Mouse (Mus musculus) lung, postnatal 0 days (tissue): Measurements from ENCODE around the gene Mamstr. TPM values are rescaled to one million over a fixed set of nuclear protein-coding genes. Genes with fewer than 3 reads are reported as not detected.

Source experiments
- ATAC-seq: fragments of 200-750 bp; cut with Nextera tagmentation; 2 replicates; pipeline ENCODE4 v1.8.0; 2017; ENCODE audit warnings: moderate library complexity
- DNase-seq: peaks from one replicate; pipeline ENCODE4 v3.0.0-alpha.2; 2016; ENCODE audit warnings: low spot score
- H3K27ac ChIP-seq: fragments of 300-500 bp; sonication (generic); 2 replicates; pipeline ENCODE4 v1.5.1; 2014; ENCODE audit warnings: antibody characterized with exemption, mild to moderate bottlenecking, low read length, mixed read lengths
- H3K27me3 ChIP-seq: fragments of 300-500 bp; sonication (generic); replicated peaks from 2 replicates; pipeline ENCODE4 v1.6.1; 2014; ENCODE audit warnings: low read length, mixed read lengths; ENCODE audit not compliant: insufficient read depth
- H3K36me3 ChIP-seq: fragments of 300-500 bp; sonication (generic); 2 replicates; pipeline ENCODE4 v1.6.1; 2014; ENCODE audit warnings: low read length, mixed read lengths; ENCODE audit not compliant: insufficient read depth
- H3K4me1 ChIP-seq: fragments of 300-500 bp; sonication (generic); 2 replicates; pipeline ENCODE4 v1.6.1; 2014; ENCODE audit warnings: antibody characterized with exemption, low read depth, low read length, mixed read lengths; ENCODE audit not compliant: insufficient read depth
- H3K4me2 ChIP-seq: fragments of 300-500 bp; sonication (generic); replicated peaks from 2 replicates; pipeline ENCODE4 v1.6.1; 2014; ENCODE audit warnings: low read depth, mild to moderate bottlenecking, low read length, moderate library complexity, mixed read lengths
- H3K4me3 ChIP-seq: fragments of 300-500 bp; sonication (generic); 2 replicates; pipeline ENCODE4 v1.5.1; 2014; ENCODE audit warnings: low read depth, low read length
- H3K9ac ChIP-seq: fragments of 300-500 bp; sonication (generic); replicated peaks from 2 replicates; pipeline ENCODE4 v1.6.1; 2014; ENCODE audit warnings: low read depth, mild to moderate bottlenecking
- H3K9me3 ChIP-seq: fragments of 300-500 bp; sonication (generic); 2 replicates; pipeline ENCODE4 v1.6.1; 2016; ENCODE audit warnings: low read length, mixed read lengths
- CTCF ChIP-seq: IDR thresholded peaks from 2 replicates; pipeline ENCODE4 v1.5.1; 2016; ENCODE audit warnings: antibody characterized with exemption, mild to moderate bottlenecking
- EP300 ChIP-seq: IDR thresholded peaks from 2 replicates; pipeline ENCODE4 v1.6.1; 2016; ENCODE audit warnings: antibody characterized with exemption, mild to moderate bottlenecking, control low read depth
- WGBS: fragments of 180-500 bp; shearing (Covaris S2); extraction: QIAGEN DNeasy Blood & Tissue Kit; methylation state at CpG from one replicate; pipeline ENCODE4 v1.1.7; 2014; 5-methylcytosine and 5-hydroxymethylcytosine counted together
- polyA plus RNA-seq: library from polyadenylated mRNA; unstranded; fragments of >200 nt; fragmentation: Nextera tagmentation; extraction: Ambion mirVana; gene quantifications from 2 replicates; pipeline ENCODE4 v1.2.1, GENCODE M21; 2015

Gene Mamstr
- polyA plus RNA-seq, 1 experiment from 2014 or later: 4.0 TPM

GRCm38 (mm10) chr7:45692364-45692763, 52.6 kb downstream of the Mamstr start:
- no peak for TF ChIP-seq EP300
- TF ChIP-seq CTCF: no peak
- Histone ChIP-seq H3K27me3 (no peaks in the 10 kb centered on the region), H3K27ac (no peak overlapping the region), H3K4me2 (no peak overlapping the region), H3K9me3 (no peaks in the 10 kb centered on the region), H3K36me3 (no peaks in the 10 kb centered on the region), H3K9ac (no peak overlapping the region), H3K4me3 (no peak overlapping the region), H3K4me1 (no peaks in the 10 kb centered on the region)
- no peak for ATAC-seq
- DNase-seq: peak; percentile 3
- 73% methylated on average over 2 of the region's 2 CpGs for WGBS

DNA sequence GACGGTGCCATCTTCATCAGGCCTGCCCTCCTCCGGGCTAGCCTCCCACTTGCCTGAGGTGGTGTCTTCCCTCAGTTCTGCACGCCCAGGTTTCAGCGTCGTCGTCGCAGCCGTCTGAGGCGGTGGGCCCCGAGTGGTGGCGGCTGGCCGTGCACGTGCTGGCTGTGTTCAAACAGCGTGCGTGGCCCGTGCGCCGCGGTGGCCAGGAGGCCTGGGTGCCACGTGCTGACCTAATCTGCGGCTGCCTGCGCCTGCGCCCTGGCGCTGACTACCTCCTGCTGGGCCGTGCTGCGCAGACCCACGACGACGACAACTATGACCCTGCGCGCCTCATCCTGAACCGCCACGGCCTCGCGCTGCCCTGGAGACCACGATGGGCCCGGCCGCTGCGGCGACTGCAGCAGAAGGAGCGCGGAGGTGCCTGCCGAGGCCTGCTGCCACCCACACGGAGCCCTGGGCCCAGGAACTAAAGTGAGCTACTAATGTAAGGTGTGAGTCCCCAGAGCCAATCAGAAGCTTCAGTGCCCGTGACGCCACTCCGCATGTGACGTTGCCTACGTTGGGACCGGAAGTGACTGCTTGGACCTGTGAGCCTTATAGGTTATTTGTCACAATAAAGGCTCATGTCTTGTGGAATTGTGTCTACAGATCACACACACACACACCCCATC, 54.3 kb downstream of the Mamstr start, which contains the start of gene Sec1:
Gene Sec1, minus strand, starts transcription at position 482 of the 671 bp plus-strand sequence.
- H3K27me3 ChIP-seq: 0 out of 2 replicates have a peak, but pooled peaks cover 2% of the 10 kb centered on the region
- no peak within 1 kb of the TSS for H3K9ac ChIP-seq
- no peaks in the 10 kb centered on the region for H3K36me3 ChIP-seq
- H3K4me3 ChIP-seq: no peak within 1 kb of the TSS
- H3K4me1 ChIP-seq: no peaks in the 10 kb centered on the region
- ATAC-seq (no peak), DNase-seq (no peak)
- H3K9me3 ChIP-seq: no peaks in the 10 kb centered on the region
- TF ChIP-seq EP300: no peak
- TF ChIP-seq CTCF: no peak
- no peak within 1 kb of the TSS for H3K4me2 ChIP-seq
- 91% methylated on average over 48 of the region's 50 CpGs for WGBS
- no peak within 1 kb of the TSS for H3K27ac ChIP-seq

DNA sequence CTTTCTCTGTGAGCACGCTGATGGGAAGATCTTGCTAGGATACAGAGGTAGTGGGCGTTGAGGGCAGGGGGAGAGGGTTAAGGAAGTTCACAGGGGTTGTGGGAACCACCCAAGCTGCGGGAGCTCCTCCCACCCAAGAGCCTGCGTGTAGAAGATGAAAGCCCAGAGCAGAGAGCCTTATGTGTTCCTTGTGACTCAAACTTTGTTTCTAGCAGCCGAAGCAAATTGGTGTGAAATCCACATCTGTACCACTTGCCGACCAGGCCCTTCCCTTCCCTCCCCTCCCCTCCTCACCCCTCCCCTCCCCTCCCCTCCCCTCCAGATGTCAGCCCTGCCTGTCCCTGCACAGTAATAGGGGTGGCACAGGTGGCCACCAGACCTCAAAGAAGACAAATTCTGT, 55.3 kb downstream of the Mamstr start:
- no peak overlapping the region for H3K27ac ChIP-seq
- TF ChIP-seq CTCF (no peak), EP300 (no peak)
- DNase-seq (peak; percentile 5), ATAC-seq (no peak)
- peaks cover 9% of the 10 kb centered on the region; the same call in 1 of the 2 replicates for H3K27me3 ChIP-seq
- no peaks in the 10 kb centered on the region for H3K9me3 ChIP-seq
- H3K36me3 ChIP-seq: no peaks in the 10 kb centered on the region
- H3K4me3 ChIP-seq: no peak overlapping the region
- H3K4me1 ChIP-seq: peaks cover 4% of the 10 kb centered on the region; the same call in 1 of the 2 replicates
- WGBS: 23% methylated on average over 6 of the region's 6 CpGs
- no peak overlapping the region for H3K4me2 ChIP-seq
- no peak overlapping the region for H3K9ac ChIP-seq

Other genes with a start within 250 kb of the Mamstr start
- 85.3 and 104 TPM in 2 replicates for gene Snrnp70, start 244.2 kb upstream of the Mamstr start, polyA plus RNA-seq
- gene Kcna7, start 234.3 kb upstream of the Mamstr start, polyA plus RNA-seq: 0.16 and 0.24 TPM in 2 replicates
- 7.1 and 7.2 TPM in 2 replicates for gene Ntf5, start 226.3 kb upstream of the Mamstr start, polyA plus RNA-seq
- 4.5 and 4.7 TPM in 2 replicates for gene Lhb, start 219.2 kb upstream of the Mamstr start, polyA plus RNA-seq
- gene Gys1, start 205.1 kb upstream of the Mamstr start, polyA plus RNA-seq: 19.2 and 19.6 TPM in 2 replicates
- 59.9 and 63.5 TPM in 2 replicates for gene Ruvbl2, start 201.9 kb upstream of the Mamstr start, polyA plus RNA-seq
- gene Ftl1, start 180.1 kb upstream of the Mamstr start, polyA plus RNA-seq: 5,808 and 6,026 TPM in 2 replicates
- 144 and 155 TPM in 2 replicates for gene Bax, start 173.1 kb upstream of the Mamstr start, polyA plus RNA-seq
- gene Tulp2, start 158.1 kb upstream of the Mamstr start, polyA plus RNA-seq: 0.25 and 0.52 TPM in 2 replicates
- not detected in 2 replicates for gene Gm45808, start 153.2 kb upstream of the Mamstr start, polyA plus RNA-seq
- gene Dhdh, start 151.2 kb upstream of the Mamstr start, polyA plus RNA-seq: 3.5 and 4.5 TPM in 2 replicates
- 203 and 213 TPM in 2 replicates for gene Nucb1, start 129.6 kb upstream of the Mamstr start, polyA plus RNA-seq
- gene Ppp1r15a, start 113.7 kb upstream of the Mamstr start, polyA plus RNA-seq: 36.6 and 39.1 TPM in 2 replicates
- gene Plekha4, start 113.6 kb upstream of the Mamstr start, polyA plus RNA-seq: 2.0 and 2.1 TPM in 2 replicates
- gene Hsd17b14, start 85.1 kb upstream of the Mamstr start, polyA plus RNA-seq: 0.95 and 1.4 TPM in 2 replicates
- gene Bcat2, start 69.8 kb upstream of the Mamstr start, polyA plus RNA-seq: 29.4 and 39.8 TPM in 2 replicates
- gene Fgf21, start 24.5 kb upstream of the Mamstr start, polyA plus RNA-seq: not detected in 2 replicates
- gene Fut1, start 22.7 kb upstream of the Mamstr start, polyA plus RNA-seq: 0.13 and 0.18 TPM in 2 replicates
- gene Izumo1, start 18.2 kb upstream of the Mamstr start, polyA plus RNA-seq: 0.19 and 0.32 TPM in 2 replicates
- gene Rasip1, start 12.5 kb upstream of the Mamstr start, polyA plus RNA-seq: 43.3 and 49.0 TPM in 2 replicates
- 0.27 and 0.84 TPM in 2 replicates for gene Fut2, start 26.4 kb downstream of the Mamstr start, polyA plus RNA-seq
- gene Ntn5, start 44.0 kb downstream of the Mamstr start, polyA plus RNA-seq: 2.4 TPM in 2 replicates
- 1.0 and 2.0 TPM in 2 replicates for gene Sec1, start 54.4 kb downstream of the Mamstr start, polyA plus RNA-seq
- gene Car11, start 59.9 kb downstream of the Mamstr start, polyA plus RNA-seq: 1.5 and 2.4 TPM in 2 replicates
- gene Dbp, start 65.1 kb downstream of the Mamstr start, polyA plus RNA-seq: 6.8 and 9.4 TPM in 2 replicates
- gene Rpl18, start 75.5 kb downstream of the Mamstr start, polyA plus RNA-seq: 720 and 782 TPM in 2 replicates
- gene Sphk2, start 78.0 kb downstream of the Mamstr start, polyA plus RNA-seq: 17.9 and 18.2 TPM in 2 replicates
- 1.7 and 2.3 TPM in 2 replicates for gene Fam83e, start 81.2 kb downstream of the Mamstr start, polyA plus RNA-seq
- not detected in 2 replicates for gene Spaca4, start 85.8 kb downstream of the Mamstr start, polyA plus RNA-seq
- 0.10 and 0.11 TPM in 2 replicates for gene Lmtk3, start 143.8 kb downstream of the Mamstr start, polyA plus RNA-seq
- gene Sult2b1, start 144.7 kb downstream of the Mamstr start, polyA plus RNA-seq: 3.2 and 3.7 TPM in 2 replicates
- 105 and 113 TPM in 2 replicates for gene Cyth2, start 174.6 kb downstream of the Mamstr start, polyA plus RNA-seq
- 0.20 and 0.35 TPM in 2 replicates for gene Kcnj14, start 184.8 kb downstream of the Mamstr start, polyA plus RNA-seq
- 14.8 and 15.1 TPM in 2 replicates for gene Grwd1, start 191.0 kb downstream of the Mamstr start, polyA plus RNA-seq
- 56.2 and 57.3 TPM in 2 replicates for gene Kdelr1, start 232.8 kb downstream of the Mamstr start, polyA plus RNA-seq
- gene Grin2d, start 238.4 kb downstream of the Mamstr start, polyA plus RNA-seq: 0.62 and 0.75 TPM in 2 replicates